Mouse (Mus musculus) olfactory bulb, adult 2 months (tissue): ENCODE measurements at regions not wholly inside any gene's neighbourhood (a gene's known extent, or its start where the extent isn't known, plus 50 kb on each side); places are given as distances from the start of the nearest gene placed in this dataset.

Experiments used
- CTCF ChIP-seq: fragments of 200-500 bp; IDR thresholded peaks from 2 replicates; pipeline ENCODE4 v1.5.1; 2012; ENCODE audit warnings: low read depth, mild to moderate bottlenecking, low read length, moderate library complexity; ENCODE audit not compliant: insufficient read depth
- POLR2A ChIP-seq: fragments of 200-500 bp; IDR thresholded peaks from 2 replicates; pipeline ENCODE4 v1.6.1; 2012; ENCODE audit warnings: mild to moderate bottlenecking, low read depth, low read length, moderate library complexity; ENCODE audit not compliant: insufficient read depth

DNA sequence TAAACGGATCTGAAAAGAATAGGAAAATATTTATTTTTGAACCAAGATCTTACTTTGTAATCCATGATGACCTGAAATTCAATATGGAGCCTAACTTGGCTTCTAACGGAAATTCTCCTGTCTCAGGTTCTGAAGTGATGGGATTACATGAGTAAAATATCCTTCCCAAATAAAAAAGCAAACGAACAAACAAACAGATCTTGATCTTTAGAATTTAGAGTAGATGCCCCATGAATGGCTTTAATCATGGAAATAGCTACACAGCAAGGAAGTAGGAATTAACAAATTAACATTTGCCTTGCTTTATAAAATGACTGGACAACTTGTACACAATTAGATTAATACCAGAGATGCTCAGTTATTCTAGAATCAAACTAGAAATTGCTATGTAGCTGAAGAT, 243.8 kb downstream of the Mef2c start:
- no peak for TF ChIP-seq POLR2A
- no peak for TF ChIP-seq CTCF
